Mouse (Mus musculus): ENCODE results near the gene Clptm1.

DNA sequence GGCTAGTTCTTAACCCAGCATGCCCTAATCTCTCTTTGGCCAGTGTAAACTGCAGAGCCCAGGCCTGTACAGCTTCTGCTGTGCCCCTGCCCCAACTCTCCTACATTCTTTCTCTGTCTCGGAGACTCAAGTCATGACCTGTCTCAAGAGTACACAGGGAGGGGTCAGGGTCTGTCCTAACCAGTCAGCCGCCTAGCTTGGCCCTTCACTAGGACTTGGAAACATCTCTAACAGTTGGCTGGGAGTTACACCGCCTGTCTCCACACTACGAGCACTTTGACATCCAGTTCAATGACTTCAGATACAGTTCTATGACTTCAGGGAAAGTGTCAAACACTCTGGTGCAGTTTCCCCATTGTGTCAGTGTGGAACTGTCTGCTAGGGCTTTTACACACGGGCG, 26.6 kb upstream of the Clptm1 start:
- TF ChIP-seq EP300 (IDR thresholded peaks at IDR 0.05; ENCODE audit: low read depth) (no peak), CTCF (IDR thresholded peaks at IDR 0.05; ENCODE audit: low read depth) (no peak)

Measured in liver, embryonic 14.5 days (tissue).